Mouse (Mus musculus) left cerebral cortex, postnatal 4 days (tissue): ENCODE data around the gene Cfap97d2. TPM values are rescaled to one million over a fixed set of nuclear protein-coding genes. Genes with fewer than 3 reads are reported as not detected.

ENCODE experiments used
- DNase-seq: peaks from one replicate; pipeline ENCODE4 v3.0.0-alpha.2; 2022
- intact Hi-C: fragments of 180-260 bp; cut with DNase I; formaldehyde crosslinking; loops from one replicate; pipeline ENCODE4 v1.15.1; 2025
- total RNA-seq, 2 experiments: library from RNA; stranded (reverse); gene quantifications; 2 replicates each; pipeline ENCODE4 v1.2.3; 2021

Gene Cfap97d2
- 1 to 10 TPM in 1 of 2 experiments, under 1 TPM in 1; 0.66 to 1.9 TPM for total RNA-seq

- intact Hi-C loops = no loop called here
- peak; percentile 88 for DNase-seq
Observed at GRCm38 (mm10) chr8:13705668-13706067, at the start of gene Cfap97d2. Gene Cfap97d2 (plus strand): TSS chr8:13705889.

- DNase-seq = no peak
- intact Hi-C loops = no loop called here
Observed at GRCm38 (mm10) chr8:13657479-13657878, 48.2 kb upstream of the Cfap97d2 start.

- no peak for DNase-seq
- intact Hi-C loops = no loop called here
Observed at GRCm38 (mm10) chr8:13660323-13660722, 45.4 kb upstream of the Cfap97d2 start.

GRCm38 (mm10) chr8:13664711-13665210 is 40.9 kb upstream of the Cfap97d2 start:
- intact Hi-C loops = no loop called here
- no peak for DNase-seq

- DNase-seq = no peak
- intact Hi-C loops = no loop called here
Observed at GRCm38 (mm10) chr8:13665538-13665937, 40.2 kb upstream of the Cfap97d2 start.

GRCm38 (mm10) chr8:13665944-13666343 is 39.7 kb upstream of the Cfap97d2 start:
- DNase-seq = no peak
- intact Hi-C loops = no loop called here

- intact Hi-C loops = no loop called here
- DNase-seq = no peak
Observed at GRCm38 (mm10) chr8:13667917-13668316, 37.8 kb upstream of the Cfap97d2 start.

- intact Hi-C loops = no loop called here
- no peak for DNase-seq
Observed at GRCm38 (mm10) chr8:13668367-13668766, 37.3 kb upstream of the Cfap97d2 start.

- intact Hi-C loops = no loop called here
- DNase-seq = peak; percentile 84
Observed at GRCm38 (mm10) chr8:13670011-13670471, 35.6 kb upstream of the Cfap97d2 start.

- intact Hi-C loops = no loop called here
- no peak for DNase-seq
Observed at GRCm38 (mm10) chr8:13671246-13672003, 34.3 kb upstream of the Cfap97d2 start.

GRCm38 (mm10) chr8:13673215-13673614 is 32.5 kb upstream of the Cfap97d2 start:
- intact Hi-C loops = no loop called here
- peak; percentile 44 for DNase-seq

GRCm38 (mm10) chr8:13674294-13675010 is 31.2 kb upstream of the Cfap97d2 start:
- no peak for DNase-seq
- intact Hi-C loops = no loop called here

GRCm38 (mm10) chr8:13675121-13675520 is 30.6 kb upstream of the Cfap97d2 start:
- DNase-seq = no peak
- intact Hi-C loops = no loop called here

- DNase-seq = no peak
- intact Hi-C loops = no loop called here
Observed at GRCm38 (mm10) chr8:13675524-13675923, 30.2 kb upstream of the Cfap97d2 start.

- peak; percentile 72 for DNase-seq
- intact Hi-C loops = loop anchor here (2.0 kb wide), 1 partner anchor 74 kb away; no protein-coding TSS in a partner anchor
Observed at GRCm38 (mm10) chr8:13676302-13676700, 29.4 kb upstream of the Cfap97d2 start.

GRCm38 (mm10) chr8:13676701-13677412 is 28.8 kb upstream of the Cfap97d2 start:
- peak; percentile 78 for DNase-seq
- intact Hi-C loops = loop anchor here (2.0 kb wide), 1 partner anchor 74 kb away; no protein-coding TSS in a partner anchor

- DNase-seq = peak; percentile 97
- intact Hi-C loops = loop anchor here (2.0 kb wide), 1 partner anchor 75 kb away; no protein-coding TSS in a partner anchor
Observed at GRCm38 (mm10) chr8:13677413-13677883, 28.2 kb upstream of the Cfap97d2 start, which contains the start of gene Rasa3. Gene Rasa3 (minus strand): TSS chr8:13677603.

GRCm38 (mm10) chr8:13678182-13678581 is 27.5 kb upstream of the Cfap97d2 start:
- DNase-seq = no peak
- intact Hi-C loops = no loop called here

- intact Hi-C loops = no loop called here
- no peak for DNase-seq
Observed at GRCm38 (mm10) chr8:13684131-13684530, 21.6 kb upstream of the Cfap97d2 start.

GRCm38 (mm10) chr8:13685674-13686314 is 19.9 kb upstream of the Cfap97d2 start:
- intact Hi-C loops = no loop called here
- peak; percentile 49 for DNase-seq
